Mouse (Mus musculus) megakaryocyte, adult 5-6 weeks (primary cell): Measurements from ENCODE around the gene Psg22. TPM values are rescaled to one million over a fixed set of nuclear protein-coding genes. Genes with fewer than 3 reads are reported as not detected.
"Not testable (repeated sequence)": the region's sequence is repeated elsewhere in the genome, so short reads cannot be mapped to it uniquely, and the experiment has no call there.

ENCODE experiments used
- ATAC-seq: 2 replicates; pipeline ENCODE4 v1.8.0; 2016; ENCODE audit warnings: mild to moderate bottlenecking, inconsistent platforms; ENCODE audit not compliant: poor library complexity, severe bottlenecking
- total RNA-seq, 2 experiments: library from RNA; stranded (forward) in 1 of 2; stranded (reverse) in 1 of 2; fragments of 153-499, 151-499 nt in 1 of 2; fragments of 221-1000, 200-1000 nt in 1 of 2; gene quantifications; 2 replicates each; pipeline versions ENCODE4 v1.2.3 to v1.2.4; 2015 to 2017

Psg22 gene
- total RNA-seq (2015) (not detected in 2 replicates), total RNA-seq (2017) (not detected in 2 replicates)

- ATAC-seq, result no peak
Observed at GRCm38 (mm10) chr7:18717790-18718189, at the start of gene Psg22. Psg22 (plus strand) TSS chr7:18718090.

DNA sequence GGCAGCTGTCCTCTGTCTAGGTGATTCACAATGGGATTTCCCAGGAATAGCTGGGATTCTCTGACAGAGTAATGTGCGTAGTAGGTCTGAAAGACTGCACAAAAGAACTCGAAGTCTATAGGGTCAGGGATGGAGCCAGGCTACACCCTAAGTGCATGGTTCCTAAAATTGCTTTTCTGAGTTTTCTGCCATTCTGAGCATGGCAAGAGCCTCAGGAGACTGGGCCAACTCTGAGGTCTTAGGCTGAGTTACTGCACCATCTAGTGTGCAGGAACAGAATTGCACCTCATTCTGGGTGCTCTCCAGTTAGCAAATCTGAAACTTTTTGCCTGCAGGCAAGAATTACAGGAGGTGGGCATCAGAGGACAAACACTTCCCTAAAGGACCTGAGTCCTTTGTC lies 38.1 kb upstream of the Psg22 start:
- ATAC-seq, result no peak

DNA sequence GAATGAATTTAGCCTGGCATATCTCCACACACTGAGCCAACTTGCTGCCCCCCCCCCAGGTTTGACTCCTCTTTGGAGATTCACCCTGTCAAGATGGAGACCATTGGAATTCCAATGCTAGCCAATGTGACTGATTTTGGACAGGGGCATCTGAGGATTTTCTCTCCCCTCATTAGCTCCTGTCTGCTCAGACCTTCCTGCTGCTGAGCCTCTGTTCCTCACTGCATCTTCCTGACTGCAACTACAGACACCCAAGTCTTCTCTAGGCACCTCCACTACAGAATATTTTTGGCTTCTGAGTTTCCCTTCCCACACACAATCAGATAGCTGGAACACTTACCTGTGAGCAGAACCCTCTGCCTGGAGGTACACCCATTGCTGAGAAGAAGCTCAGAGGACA lies 32.3 kb upstream of the Psg22 start:
- no peak for ATAC-seq

DNA sequence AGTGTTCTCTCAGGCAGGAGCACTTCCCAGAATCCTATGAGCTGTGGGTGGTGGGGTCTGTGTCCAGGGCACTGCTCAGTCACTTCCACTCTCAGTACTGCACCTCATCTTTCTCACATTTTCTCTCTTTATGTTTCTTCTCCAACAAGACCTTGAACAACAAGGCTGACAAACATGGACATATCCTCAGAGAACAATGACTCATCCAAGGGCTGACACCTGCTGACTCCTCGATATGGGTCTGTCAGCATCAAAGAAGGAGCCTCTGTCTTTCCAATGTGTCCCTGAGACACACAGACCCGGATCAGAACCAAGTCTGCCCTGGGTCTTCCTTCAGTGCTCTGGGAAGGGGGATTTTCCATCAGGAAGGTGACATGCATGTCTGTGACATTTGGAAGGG lies 31.8 kb upstream of the Psg22 start, which contains the start of gene Psg20:
Gene Psg20, minus strand, starts transcription at position 101 of the 400 bp plus-strand sequence.
- no peak for ATAC-seq

- not testable (repeated sequence) for ATAC-seq
Observed at GRCm38 (mm10) chr7:18710331-18710730, 7.6 kb upstream of the Psg22 start.

- no peak for ATAC-seq
Observed at GRCm38 (mm10) chr7:18710846-18711245, 7.0 kb upstream of the Psg22 start.

DNA sequence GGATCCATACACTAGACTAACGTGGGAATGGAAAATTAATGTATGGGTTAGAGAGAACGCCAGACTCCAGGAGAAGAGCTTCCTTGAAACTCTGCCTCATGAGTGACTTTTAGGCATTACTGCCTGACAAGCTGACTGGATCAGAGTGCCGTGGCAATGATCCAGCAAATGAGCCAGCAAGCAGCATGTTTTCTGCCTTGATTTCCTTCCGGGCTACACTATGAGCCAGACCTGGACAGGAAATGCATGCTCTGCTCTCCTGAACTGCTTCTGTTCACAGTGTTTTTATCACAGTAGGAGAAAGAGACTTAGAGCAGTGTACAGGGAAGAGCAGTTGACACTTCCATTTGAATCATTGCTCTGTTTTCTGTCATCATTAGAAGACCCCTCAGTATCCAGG lies 2.3 kb upstream of the Psg22 start:
- ATAC-seq, result no peak

GRCm38 (mm10) chr7:18724001-18724400 lies 6.1 kb downstream of the Psg22 start:
- no peak for ATAC-seq

DNA sequence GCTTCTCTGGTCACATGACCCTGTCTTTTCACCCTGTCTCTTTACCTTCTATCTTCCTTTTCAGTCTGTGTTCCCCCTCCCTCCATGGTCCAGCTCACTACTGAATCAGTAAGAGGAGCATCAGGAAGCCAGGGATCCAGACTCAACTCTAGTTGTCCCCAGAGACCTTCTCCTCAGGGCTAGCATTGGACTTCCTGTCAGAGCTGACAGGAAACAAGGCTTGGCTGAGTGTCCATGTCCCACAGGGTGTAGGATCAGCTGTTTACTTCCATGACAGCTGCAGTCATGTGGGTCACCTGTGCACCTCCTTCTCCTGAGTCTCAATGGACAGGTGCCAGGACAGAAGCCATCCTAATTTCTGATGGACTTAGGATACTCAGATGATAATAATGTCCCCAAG lies 8.0 kb downstream of the Psg22 start:
- not testable (repeated sequence) for ATAC-seq

DNA sequence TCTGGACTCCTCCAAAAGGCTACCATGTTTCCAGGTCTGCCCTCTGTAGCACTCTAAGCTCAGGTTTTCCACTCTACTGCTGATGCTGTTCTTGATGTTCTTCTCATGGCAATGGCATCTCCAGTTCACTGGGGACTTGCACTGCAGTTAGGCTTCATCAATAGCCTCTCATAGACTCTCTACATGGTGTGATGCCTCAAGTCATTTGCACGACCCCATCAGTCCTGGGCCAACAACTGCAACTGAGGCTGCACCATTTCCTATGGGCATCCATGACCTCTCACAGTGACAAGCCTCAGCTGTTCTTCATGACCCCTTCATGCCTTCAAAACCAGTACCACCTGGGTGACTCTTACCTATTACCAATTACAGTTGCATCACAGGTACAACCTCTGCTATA lies 10.5 kb downstream of the Psg22 start:
- no peak for ATAC-seq

DNA sequence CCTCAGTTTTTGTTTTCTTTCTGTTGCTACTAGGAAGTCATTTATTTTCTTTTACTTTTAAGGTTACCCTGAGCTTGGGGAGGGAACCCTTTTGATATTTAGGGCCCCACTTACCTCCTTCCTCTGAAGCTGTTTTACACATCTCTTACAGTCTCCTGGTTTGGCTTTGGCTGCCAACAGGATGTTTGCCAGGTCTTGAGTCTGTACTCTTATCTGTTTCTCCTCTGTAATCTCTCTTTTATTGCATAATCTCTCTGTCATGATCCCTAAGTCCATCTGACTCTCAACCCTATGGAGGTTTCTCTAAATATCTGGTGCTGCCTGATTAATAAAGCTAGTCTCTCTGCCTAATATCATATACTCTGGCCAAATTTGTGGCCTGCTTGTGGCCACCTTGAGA lies 15.2 kb downstream of the Psg22 start:
- no peak for ATAC-seq

- no peak for ATAC-seq
Observed at GRCm38 (mm10) chr7:18734451-18734850, 16.6 kb downstream of the Psg22 start.

- ATAC-seq, result no peak
Observed at GRCm38 (mm10) chr7:18746189-18746860, 28.4 kb downstream of the Psg22 start.

DNA sequence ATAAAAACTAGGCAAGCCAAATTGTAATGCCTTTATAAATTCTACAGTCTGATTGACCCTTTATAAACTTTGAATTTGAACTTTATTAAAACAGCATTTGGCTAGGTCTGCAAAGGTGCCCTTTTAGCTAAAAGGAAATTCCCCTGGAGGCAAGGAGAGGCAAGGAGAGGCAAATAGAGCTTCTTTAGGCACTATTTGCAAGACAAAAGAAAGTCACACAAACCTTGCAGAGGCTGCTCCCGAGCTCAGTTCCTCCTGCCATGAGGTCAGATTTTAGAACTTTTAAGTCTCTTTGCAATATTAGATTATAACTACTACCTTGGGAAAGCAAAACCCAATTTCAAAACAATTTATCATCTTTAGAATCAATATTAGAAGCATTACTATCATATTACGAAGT lies 29.5 kb downstream of the Psg22 start:
- not testable (repeated sequence) for ATAC-seq

GRCm38 (mm10) chr7:18748994-18749895 lies 31.4 kb downstream of the Psg22 start:
- ATAC-seq, result no peak

GRCm38 (mm10) chr7:18749896-18750477 lies 32.1 kb downstream of the Psg22 start:
- peak; percentile 62 for ATAC-seq

DNA sequence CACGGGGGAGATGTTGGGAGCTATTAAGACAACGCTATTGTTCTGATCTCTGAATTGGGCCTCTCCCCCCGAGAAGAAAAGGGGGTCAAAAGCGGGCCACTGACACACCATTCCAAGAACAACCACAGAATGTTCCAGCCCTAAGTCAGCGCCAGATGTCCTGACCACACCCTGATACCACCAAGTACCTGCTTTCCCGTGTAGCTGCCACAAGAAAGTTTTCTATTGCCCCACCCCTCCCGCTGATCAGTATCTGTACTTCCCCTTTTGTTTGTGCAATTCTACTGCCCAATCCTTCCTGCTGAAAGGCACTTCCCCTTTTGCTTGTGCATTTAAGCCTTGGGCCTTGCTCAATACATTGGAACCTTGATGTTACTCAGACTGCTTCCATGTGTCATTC lies 42.3 kb downstream of the Psg22 start:
- ATAC-seq, result not testable (repeated sequence)

DNA sequence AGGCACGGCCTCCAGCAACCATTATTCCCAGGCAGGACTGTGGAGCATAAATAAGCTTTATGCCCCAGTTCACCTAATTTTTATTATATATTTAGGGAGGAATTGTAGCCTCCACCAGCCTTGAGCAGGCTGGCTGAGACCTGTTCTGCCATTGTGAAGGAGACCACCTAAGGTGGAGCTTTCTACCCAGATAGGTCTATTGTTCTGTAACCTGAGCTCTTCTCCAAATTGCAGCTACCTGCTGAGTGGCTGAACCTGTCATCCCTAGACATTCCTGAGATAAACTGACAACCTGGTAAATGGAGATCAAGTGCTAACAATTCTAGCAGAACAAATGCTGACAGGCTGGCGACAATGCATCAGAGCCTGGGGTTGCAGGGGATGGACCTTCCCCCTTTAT lies 45.0 kb downstream of the Psg22 start:
- not testable (repeated sequence) for ATAC-seq
